Mouse (Mus musculus): ENCODE data around the gene Spint2. TPM values are rescaled to one million over a fixed set of nuclear protein-coding genes. Genes with fewer than 3 reads are reported as not detected.

The Spint2 gene
- polyA plus RNA-seq, 1 experiment, result 35.7 TPM

DNA sequence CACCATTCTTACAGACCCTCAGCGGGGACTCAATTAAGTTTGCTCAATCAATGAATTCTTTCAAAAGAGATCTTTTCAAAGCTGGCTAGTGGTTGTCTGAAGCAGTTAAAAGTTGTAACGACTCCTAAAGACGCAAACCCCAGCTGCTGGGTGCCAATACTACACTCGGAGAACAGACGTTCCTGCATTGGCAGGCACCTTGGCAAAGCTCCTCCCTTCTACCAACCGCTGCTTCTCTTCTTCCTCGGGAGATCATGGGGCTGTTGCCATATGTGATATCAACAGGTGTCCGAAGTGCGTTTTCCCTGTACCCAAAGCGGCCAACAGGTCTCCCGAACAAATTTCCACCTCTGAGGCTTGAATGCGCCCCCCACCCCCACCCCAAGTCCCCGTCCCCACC is 911 bp downstream of the Spint2 start:
- Histone ChIP-seq H3K27ac (ENCODE audit: control insufficient read depth, insufficient read depth, low read depth, low read length, poor library complexity) (no peak overlapping the region), H3K4me3 (replicated peaks; ENCODE audit: control insufficient read depth, low read depth, low read length) (peak overlapping the region; percentile 75), H3K4me1 (ENCODE audit: control insufficient read depth, insufficient read depth, low read length) (no peaks in the 10 kb centered on the region; the same call in 1 of the 2 replicates)
- TF ChIP-seq POLR2A (IDR thresholded peaks at IDR 0.05; ENCODE audit: borderline replicate concordance, control insufficient read depth, low read depth, low read length) (no peak), CTCF (IDR thresholded peaks at IDR 0.05; ENCODE audit: control insufficient read depth, insufficient read depth, low read length) (no peak)
- 6% methylated on average over 13 of the region's 13 CpGs for WGBS

DNA sequence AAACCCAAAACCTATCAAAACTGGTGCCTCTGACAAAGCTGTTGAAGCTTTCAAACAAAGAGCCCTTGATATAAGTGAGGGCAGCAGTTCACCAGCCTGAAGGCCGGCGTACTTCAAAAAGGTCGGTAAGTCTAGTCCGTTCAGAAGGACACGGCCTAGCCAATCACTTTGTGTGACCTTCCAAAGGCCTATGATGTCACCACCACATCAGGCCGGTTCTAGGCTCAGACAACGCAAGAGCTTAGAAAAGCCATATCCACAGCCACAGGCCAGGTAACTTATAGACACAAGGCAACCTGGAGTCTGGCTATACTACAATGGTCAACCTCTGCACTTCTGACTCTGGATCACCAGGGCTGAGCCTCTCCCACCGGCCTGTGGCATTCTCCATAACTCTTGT is 1.8 kb downstream of the Spint2 start:
- no peak for TF ChIP-seq POLR2A (IDR thresholded peaks at IDR 0.05; ENCODE audit: borderline replicate concordance, control insufficient read depth, low read depth, low read length)
- no peak for TF ChIP-seq CTCF (IDR thresholded peaks at IDR 0.05; ENCODE audit: control insufficient read depth, insufficient read depth, low read length)

DNA sequence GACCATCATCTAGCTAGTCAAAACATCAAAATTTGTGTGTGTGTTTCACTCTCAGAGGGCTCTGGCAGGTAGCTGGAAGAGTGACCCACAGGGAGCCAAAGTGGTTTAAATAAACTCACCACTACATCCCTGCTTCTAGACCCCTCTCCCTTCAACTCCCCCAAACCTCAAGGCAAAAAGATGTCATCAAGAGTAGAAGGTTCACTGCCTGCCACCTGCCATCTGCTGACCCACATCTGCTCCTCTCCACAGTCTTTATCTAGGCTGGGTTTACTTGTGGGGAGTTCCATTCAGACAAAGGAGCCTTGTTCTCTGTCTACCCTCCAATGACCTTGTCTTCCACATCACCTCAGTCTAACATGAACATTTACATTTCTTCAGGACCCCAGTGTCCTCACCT is 2.5 kb downstream of the Spint2 start:
- no peak overlapping the region for H3K27ac ChIP-seq (ENCODE audit: control insufficient read depth, insufficient read depth, low read depth, low read length, poor library complexity)
- no peak for TF ChIP-seq CTCF (IDR thresholded peaks at IDR 0.05; ENCODE audit: control insufficient read depth, insufficient read depth, low read length)
- TF ChIP-seq POLR2A (IDR thresholded peaks at IDR 0.05; ENCODE audit: borderline replicate concordance, control insufficient read depth, low read depth, low read length), result no peak
- H3K4me1 ChIP-seq (ENCODE audit: control insufficient read depth, insufficient read depth, low read length), result no peaks in the 10 kb centered on the region; the same call in 1 of the 2 replicates
- no peak overlapping the region for H3K4me3 ChIP-seq (replicated peaks; ENCODE audit: control insufficient read depth, low read depth, low read length)

More for the DNA sequence above, 1.8 kb downstream of the Spint2 start:
- Histone ChIP-seq H3K4me3 (replicated peaks; ENCODE audit: control insufficient read depth, low read depth, low read length) (no peak overlapping the region), H3K27ac (ENCODE audit: control insufficient read depth, insufficient read depth, low read depth, low read length, poor library complexity) (no peak overlapping the region), H3K4me1 (ENCODE audit: control insufficient read depth, insufficient read depth, low read length) (no peaks in the 10 kb centered on the region; the same call in 1 of the 2 replicates)
- 85% methylated on average over 8 of the region's 8 CpGs for whole genome bisulfite sequencing

DNA sequence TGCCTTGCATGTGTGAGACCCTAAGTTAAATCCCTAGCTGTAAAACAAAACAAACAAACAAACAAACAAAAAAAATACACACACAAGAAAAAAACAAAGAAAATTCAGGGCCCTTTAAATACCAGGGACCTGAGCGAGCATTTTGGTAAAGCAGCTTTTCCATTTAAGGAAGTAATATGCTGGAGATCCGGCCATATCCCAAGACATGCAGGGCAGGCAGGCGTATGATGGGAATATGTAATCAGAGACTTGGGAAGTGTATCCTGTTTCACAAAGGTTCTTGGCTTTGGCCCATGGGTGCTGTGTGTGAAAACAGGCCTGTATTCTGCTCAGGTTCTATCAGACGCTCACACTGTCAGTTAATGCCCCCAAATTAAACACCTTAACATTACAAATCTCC is 4.2 kb downstream of the Spint2 start:
- 83% methylated on average over 4 of the region's 4 CpGs for WGBS
- Histone ChIP-seq H3K4me1 (ENCODE audit: control insufficient read depth, insufficient read depth, low read length) (no peaks in the 10 kb centered on the region; the same call in 1 of the 2 replicates), H3K4me3 (replicated peaks; ENCODE audit: control insufficient read depth, low read depth, low read length) (no peak overlapping the region), H3K27ac (ENCODE audit: control insufficient read depth, insufficient read depth, low read depth, low read length, poor library complexity) (no peak overlapping the region)
- TF ChIP-seq POLR2A (IDR thresholded peaks at IDR 0.05; ENCODE audit: borderline replicate concordance, control insufficient read depth, low read depth, low read length) (no peak), CTCF (IDR thresholded peaks at IDR 0.05; ENCODE audit: control insufficient read depth, insufficient read depth, low read length) (no peak)

DNA sequence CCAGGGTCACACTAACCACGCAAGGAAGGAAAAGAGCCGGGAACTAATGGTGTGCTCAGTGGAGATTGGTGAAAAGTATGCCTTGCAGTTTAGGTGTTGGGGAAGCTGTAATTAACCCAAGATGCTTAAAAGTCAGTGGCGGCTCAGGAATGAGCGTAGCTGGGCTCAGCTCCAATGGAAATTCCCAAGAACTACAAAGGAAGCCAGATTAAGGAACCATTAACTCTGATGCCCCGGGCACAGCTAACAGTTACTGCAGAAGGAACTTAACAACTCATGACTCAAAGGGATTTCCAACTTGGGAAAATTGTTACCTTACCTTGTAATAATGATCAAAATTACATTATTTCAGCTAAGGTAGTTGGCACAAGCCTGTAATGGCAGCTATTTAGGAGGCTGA is 5.0 kb downstream of the Spint2 start:
- no peaks in the 10 kb centered on the region for H3K4me1 ChIP-seq (ENCODE audit: control insufficient read depth, insufficient read depth, low read length)
- 68% methylated on average over 5 of the region's 5 CpGs for WGBS
- no peak overlapping the region for H3K4me3 ChIP-seq (replicated peaks; ENCODE audit: control insufficient read depth, low read depth, low read length)
- TF ChIP-seq POLR2A (IDR thresholded peaks at IDR 0.05; ENCODE audit: borderline replicate concordance, control insufficient read depth, low read depth, low read length), result no peak
- no peak for TF ChIP-seq CTCF (IDR thresholded peaks at IDR 0.05; ENCODE audit: control insufficient read depth, insufficient read depth, low read length)
- H3K27ac ChIP-seq (ENCODE audit: control insufficient read depth, insufficient read depth, low read depth, low read length, poor library complexity), result no peak overlapping the region

DNA sequence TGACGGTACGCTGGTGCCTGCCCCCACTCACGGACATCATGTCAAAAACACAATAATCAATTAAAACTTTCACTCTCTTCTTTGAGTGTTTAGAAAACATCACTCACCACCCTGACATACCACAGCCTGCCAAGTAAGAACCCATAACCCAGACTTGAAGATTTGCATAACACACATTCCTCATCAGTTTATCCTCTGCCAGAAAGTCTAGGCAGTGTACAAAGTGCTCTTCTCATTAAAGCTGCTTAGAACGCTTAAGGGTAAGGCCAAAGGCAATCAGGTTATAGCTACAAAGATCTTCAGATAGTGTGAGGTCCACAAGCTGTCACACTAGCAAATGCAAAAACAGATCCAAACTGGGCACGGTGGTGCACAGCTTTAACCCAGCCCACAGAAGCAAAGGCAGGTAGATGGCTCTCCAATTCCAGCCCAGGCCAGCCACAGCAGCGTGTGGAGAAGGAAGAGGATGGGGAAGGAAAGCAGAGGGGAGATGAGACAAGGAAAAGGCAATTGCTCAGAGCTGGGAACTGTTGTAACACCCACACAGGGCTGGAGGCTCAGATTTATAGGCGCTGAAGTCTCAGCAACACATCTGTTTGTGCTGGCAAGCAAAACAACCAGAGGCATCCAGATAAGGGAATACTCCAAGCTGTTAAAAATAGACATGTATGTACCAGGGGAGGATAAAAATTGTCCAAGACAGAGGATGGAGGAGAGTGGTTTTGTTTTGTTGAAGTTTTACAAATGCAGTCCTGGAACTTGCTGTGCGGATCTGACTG is 9.8 kb downstream of the Spint2 start:
- H3K4me3 ChIP-seq (replicated peaks; ENCODE audit: control insufficient read depth, low read depth, low read length), result no peak overlapping the region
- TF ChIP-seq POLR2A (IDR thresholded peaks at IDR 0.05; ENCODE audit: borderline replicate concordance, control insufficient read depth, low read depth, low read length) (no peak), CTCF (IDR thresholded peaks at IDR 0.05; ENCODE audit: control insufficient read depth, insufficient read depth, low read length) (no peak)
- WGBS, result 76% methylated on average over 8 of the region's 8 CpGs
- peaks cover 1% of the 10 kb centered on the region; the same call in 1 of the 2 replicates for H3K4me1 ChIP-seq (ENCODE audit: control insufficient read depth, insufficient read depth, low read length)
- H3K27ac ChIP-seq (ENCODE audit: control insufficient read depth, insufficient read depth, low read depth, low read length, poor library complexity), result no peak overlapping the region

DNA sequence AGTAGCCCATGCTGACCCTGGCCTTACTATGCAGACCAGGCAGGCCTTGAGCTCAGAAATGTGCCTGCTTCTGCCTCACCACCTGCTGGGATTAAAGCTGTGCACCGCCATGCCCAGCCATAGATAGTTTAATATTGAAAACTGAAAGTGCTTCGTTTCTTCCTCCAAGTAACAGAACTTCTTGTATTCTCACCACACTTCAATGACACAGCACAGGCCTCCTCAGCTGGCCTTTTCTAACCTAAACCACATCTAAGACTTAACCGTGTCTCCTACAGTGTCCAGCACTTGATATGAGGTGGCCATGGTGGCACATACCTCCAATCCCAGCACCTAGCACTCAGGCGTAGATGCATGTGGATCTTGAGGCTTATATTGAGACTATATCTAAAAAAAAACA is 11.3 kb downstream of the Spint2 start:
- H3K4me3 ChIP-seq (replicated peaks; ENCODE audit: control insufficient read depth, low read depth, low read length), result no peak overlapping the region
- TF ChIP-seq CTCF (IDR thresholded peaks at IDR 0.05; ENCODE audit: control insufficient read depth, insufficient read depth, low read length) (no peak), POLR2A (IDR thresholded peaks at IDR 0.05; ENCODE audit: borderline replicate concordance, control insufficient read depth, low read depth, low read length) (no peak)
- 22% methylated on average over 4 of the region's 4 CpGs for WGBS
- H3K4me1 ChIP-seq (ENCODE audit: control insufficient read depth, insufficient read depth, low read length), result peaks cover 1% of the 10 kb centered on the region; the same call in 1 of the 2 replicates
- H3K27ac ChIP-seq (ENCODE audit: control insufficient read depth, insufficient read depth, low read depth, low read length, poor library complexity), result no peak overlapping the region

DNA sequence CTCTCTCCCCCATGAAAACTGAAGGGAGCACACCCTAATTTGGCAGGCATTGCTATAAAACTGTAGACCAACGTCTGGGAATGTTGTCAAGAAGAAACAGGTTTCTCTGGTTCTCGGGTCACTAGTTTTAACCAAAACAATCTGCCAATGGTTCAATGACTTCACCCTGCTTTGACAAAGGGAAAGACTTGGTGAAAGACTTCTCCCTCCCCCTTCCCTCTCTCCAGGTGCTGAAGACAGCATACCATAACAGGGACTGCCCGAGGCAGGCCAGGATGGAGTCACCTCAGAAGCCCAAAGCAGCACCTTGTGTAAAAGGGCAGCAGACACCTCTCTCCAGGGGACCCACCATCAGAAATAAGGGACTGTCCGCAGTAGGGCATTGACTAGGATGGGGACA is 14.8 kb downstream of the Spint2 start:
- WGBS, result 79% methylated on average over 4 of the region's 4 CpGs
- Histone ChIP-seq H3K27ac (ENCODE audit: control insufficient read depth, insufficient read depth, low read depth, low read length, poor library complexity) (no peak overlapping the region), H3K4me1 (ENCODE audit: control insufficient read depth, insufficient read depth, low read length) (peaks cover 1% of the 10 kb centered on the region; the same call in 1 of the 2 replicates), H3K4me3 (replicated peaks; ENCODE audit: control insufficient read depth, low read depth, low read length) (no peak overlapping the region)
- TF ChIP-seq POLR2A (IDR thresholded peaks at IDR 0.05; ENCODE audit: borderline replicate concordance, control insufficient read depth, low read depth, low read length) (no peak), CTCF (IDR thresholded peaks at IDR 0.05; ENCODE audit: control insufficient read depth, insufficient read depth, low read length) (no peak)

Data from bone marrow, adult 2 months (tissue).